Mouse (Mus musculus) forebrain, embryonic 13.5 days (tissue): ENCODE measurements around the gene Lmtk3. TPM values are rescaled to one million over a fixed set of nuclear protein-coding genes. Genes with fewer than 3 reads are reported as not detected.

Source experiments
- ATAC-seq: fragments of 200-750 bp; cut with Nextera tagmentation; 2 replicates; pipeline ENCODE4 v1.8.0; 2017
- H3K27ac ChIP-seq: fragments of 300-500 bp; sonication (generic); 2 replicates; pipeline ENCODE4 v1.5.1; 2015; ENCODE audit warnings: inconsistent platforms, mild to moderate bottlenecking, moderate library complexity
- H3K27me3 ChIP-seq: fragments of 300-500 bp; sonication (generic); 2 replicates; pipeline ENCODE4 v1.6.1; 2015; ENCODE audit warnings: mild to moderate bottlenecking, inconsistent platforms
- H3K36me3 ChIP-seq: fragments of 300-500 bp; sonication (generic); 2 replicates; pipeline ENCODE4 v1.6.1; 2015; ENCODE audit warnings: mild to moderate bottlenecking, inconsistent platforms; ENCODE audit not compliant: poor library complexity, severe bottlenecking
- H3K4me1 ChIP-seq: fragments of 300-500 bp; sonication (generic); 2 replicates; pipeline ENCODE4 v1.6.1; 2015; ENCODE audit warnings: inconsistent platforms
- H3K4me2 ChIP-seq: fragments of 300-500 bp; sonication (generic); 2 replicates; pipeline ENCODE4 v1.6.1; 2015; ENCODE audit warnings: inconsistent platforms, mild to moderate bottlenecking, moderate library complexity
- H3K4me3 ChIP-seq: fragments of 300-500 bp; sonication (generic); 2 replicates; pipeline ENCODE4 v1.5.1; 2015; ENCODE audit warnings: mild to moderate bottlenecking, inconsistent platforms
- H3K9ac ChIP-seq: fragments of 300-500 bp; sonication (generic); 2 replicates; pipeline ENCODE4 v1.6.1; 2015; ENCODE audit warnings: mild to moderate bottlenecking, inconsistent platforms
- H3K9me3 ChIP-seq: fragments of 300-500 bp; sonication (generic); replicated peaks from 2 replicates; pipeline ENCODE4 v1.6.1; 2016; ENCODE audit warnings: inconsistent platforms
- WGBS: fragments of 180-500 bp; shearing (Covaris S2); methylation state at CpG from one replicate; pipeline ENCODE4 v1.1.7; 2015; 5-methylcytosine and 5-hydroxymethylcytosine counted together
- polyA plus RNA-seq: library from polyadenylated mRNA; unstranded; fragments of >200 nt; fragmentation: Nextera tagmentation; extraction: Ambion mirVana; gene quantifications from 2 replicates; pipeline ENCODE4 v1.2.1, GENCODE M21; 2015

Lmtk3 gene
- 12.4 and 13.1 TPM in 2 replicates for polyA plus RNA-seq

GRCm38 (mm10) chr7:45783511-45784091, at the start of gene Lmtk3:
Gene Lmtk3, plus strand, starts transcription at chr7:45783738.
- no peaks in the 10 kb centered on the region for H3K9me3 ChIP-seq
- peak within 1 kb of the TSS; percentile 93 for H3K4me3 ChIP-seq
- WGBS, result 1% methylated on average over 38 of the region's 38 CpGs
- H3K9ac ChIP-seq, result peak within 1 kb of the TSS; percentile 92
- peak; percentile 48 for ATAC-seq
- peaks cover 14% of the 10 kb centered on the region for H3K36me3 ChIP-seq
- peaks cover 40% of the 10 kb centered on the region for H3K4me1 ChIP-seq
- H3K27me3 ChIP-seq, result no peaks in the 10 kb centered on the region
- H3K27ac ChIP-seq, result peak within 1 kb of the TSS; percentile 97
- peak within 1 kb of the TSS; percentile 91 for H3K4me2 ChIP-seq

GRCm38 (mm10) chr7:45739162-45739763, 44.3 kb upstream of the Lmtk3 start:
- Histone ChIP-seq H3K9ac (no peak overlapping the region), H3K4me1 (no peaks in the 10 kb centered on the region), H3K9me3 (no peaks in the 10 kb centered on the region), H3K36me3 (no peaks in the 10 kb centered on the region), H3K27ac (no peak overlapping the region), H3K27me3 (peaks cover 10% of the 10 kb centered on the region; the same call in 1 of the 2 replicates), H3K4me3 (no peak overlapping the region), H3K4me2 (no peak overlapping the region)
- WGBS, result 8% methylated on average over 9 of the region's 9 CpGs
- peak; percentile 93 for ATAC-seq

- ATAC-seq, result no peak
- Histone ChIP-seq H3K27me3 (peaks cover 10% of the 10 kb centered on the region; the same call in 1 of the 2 replicates), H3K9ac (no peak overlapping the region), H3K4me2 (no peak overlapping the region), H3K9me3 (no peaks in the 10 kb centered on the region), H3K4me1 (no peaks in the 10 kb centered on the region), H3K4me3 (no peak overlapping the region), H3K36me3 (no peaks in the 10 kb centered on the region), H3K27ac (no peak overlapping the region)
- WGBS, result 76% methylated on average over 10 of the region's 10 CpGs
These were observed 43.7 kb upstream of the Lmtk3 start for GRCm38 (mm10) chr7:45739820-45740219.

GRCm38 (mm10) chr7:45741308-45741707, 42.2 kb upstream of the Lmtk3 start:
- H3K27ac ChIP-seq, result no peak overlapping the region
- H3K27me3 ChIP-seq, result peaks cover 10% of the 10 kb centered on the region; the same call in 1 of the 2 replicates
- no peaks in the 10 kb centered on the region for H3K4me1 ChIP-seq
- no peak overlapping the region for H3K9ac ChIP-seq
- no peaks in the 10 kb centered on the region for H3K36me3 ChIP-seq
- no peaks in the 10 kb centered on the region for H3K9me3 ChIP-seq
- 85% methylated on average over 12 of the region's 12 CpGs for WGBS
- peak overlapping the region; percentile 4; the same call in 1 of the 2 replicates for H3K4me3 ChIP-seq
- ATAC-seq, result no peak
- no peak overlapping the region for H3K4me2 ChIP-seq

GRCm38 (mm10) chr7:45741777-45742176, 41.8 kb upstream of the Lmtk3 start:
- 0 out of 2 replicates have a peak overlapping the region, but pooled peaks have one; percentile 16 for H3K4me2 ChIP-seq
- no peak; the same call in 1 of the 2 replicates for ATAC-seq
- peaks cover 10% of the 10 kb centered on the region; the same call in 1 of the 2 replicates for H3K27me3 ChIP-seq
- H3K4me3 ChIP-seq, result peak overlapping the region; percentile 4; the same call in 1 of the 2 replicates
- WGBS, result 42% methylated on average over 11 of the region's 11 CpGs
- no peaks in the 10 kb centered on the region for H3K36me3 ChIP-seq
- H3K9ac ChIP-seq, result no peak overlapping the region
- H3K4me1 ChIP-seq, result no peaks in the 10 kb centered on the region
- H3K9me3 ChIP-seq, result peaks cover 3% of the 10 kb centered on the region
- H3K27ac ChIP-seq, result no peak overlapping the region

GRCm38 (mm10) chr7:45742338-45742737, 41.2 kb upstream of the Lmtk3 start:
- peaks cover 5% of the 10 kb centered on the region for H3K9me3 ChIP-seq
- H3K4me1 ChIP-seq, result no peaks in the 10 kb centered on the region
- peak overlapping the region; percentile 16; the same call in 1 of the 2 replicates for H3K4me2 ChIP-seq
- no peaks in the 10 kb centered on the region for H3K36me3 ChIP-seq
- no peak overlapping the region for H3K9ac ChIP-seq
- H3K4me3 ChIP-seq, result no peak overlapping the region; the same call in 1 of the 2 replicates
- peaks cover 10% of the 10 kb centered on the region; the same call in 1 of the 2 replicates for H3K27me3 ChIP-seq
- no peak for ATAC-seq
- WGBS, result 32% methylated on average over 19 of the region's 19 CpGs
- H3K27ac ChIP-seq, result no peak overlapping the region

GRCm38 (mm10) chr7:45744387-45744786, 39.2 kb upstream of the Lmtk3 start:
- H3K4me1 ChIP-seq, result no peaks in the 10 kb centered on the region; the same call in 1 of the 2 replicates
- no peak overlapping the region for H3K9ac ChIP-seq
- no peak overlapping the region for H3K27ac ChIP-seq
- no peak overlapping the region for H3K4me2 ChIP-seq
- H3K4me3 ChIP-seq, result no peak overlapping the region
- peaks cover 5% of the 10 kb centered on the region for H3K9me3 ChIP-seq
- ATAC-seq, result no peak
- peaks cover 10% of the 10 kb centered on the region; the same call in 1 of the 2 replicates for H3K27me3 ChIP-seq
- WGBS, result 35% methylated on average over 2 of the region's 2 CpGs
- H3K36me3 ChIP-seq, result no peaks in the 10 kb centered on the region

GRCm38 (mm10) chr7:45746518-45746917, 37.0 kb upstream of the Lmtk3 start:
- Histone ChIP-seq H3K4me3 (no peak overlapping the region), H3K4me1 (no peaks in the 10 kb centered on the region; the same call in 1 of the 2 replicates), H3K27me3 (peaks cover 10% of the 10 kb centered on the region; the same call in 1 of the 2 replicates), H3K9me3 (peaks cover 5% of the 10 kb centered on the region), H3K36me3 (no peaks in the 10 kb centered on the region), H3K4me2 (no peak overlapping the region), H3K9ac (no peak overlapping the region), H3K27ac (no peak overlapping the region)
- no peak for ATAC-seq
- 70% methylated on average over 6 of the region's 6 CpGs for WGBS

- no peak overlapping the region for H3K4me3 ChIP-seq
- no peaks in the 10 kb centered on the region; the same call in 1 of the 2 replicates for H3K4me1 ChIP-seq
- H3K27ac ChIP-seq, result no peak overlapping the region
- WGBS, result 77% methylated on average over 5 of the region's 5 CpGs
- H3K27me3 ChIP-seq, result peaks cover 2% of the 10 kb centered on the region; the same call in 1 of the 2 replicates
- H3K36me3 ChIP-seq, result no peaks in the 10 kb centered on the region
- no peak for ATAC-seq
- no peak overlapping the region for H3K9ac ChIP-seq
- H3K4me2 ChIP-seq, result no peak overlapping the region
- peaks cover 5% of the 10 kb centered on the region for H3K9me3 ChIP-seq
These were observed 36.1 kb upstream of the Lmtk3 start for GRCm38 (mm10) chr7:45747450-45747849.

- no peak overlapping the region for H3K4me3 ChIP-seq
- H3K9ac ChIP-seq, result no peak overlapping the region
- no peaks in the 10 kb centered on the region for H3K27me3 ChIP-seq
- 87% methylated on average over 7 of the region's 7 CpGs for WGBS
- no peaks in the 10 kb centered on the region for H3K36me3 ChIP-seq
- H3K27ac ChIP-seq, result no peak overlapping the region; the same call in 1 of the 2 replicates
- no peaks in the 10 kb centered on the region; the same call in 1 of the 2 replicates for H3K4me1 ChIP-seq
- peaks cover 5% of the 10 kb centered on the region for H3K9me3 ChIP-seq
- no peak for ATAC-seq
- no peak overlapping the region for H3K4me2 ChIP-seq
These were observed 35.4 kb upstream of the Lmtk3 start for GRCm38 (mm10) chr7:45748110-45748509.

GRCm38 (mm10) chr7:45749401-45749800, 34.1 kb upstream of the Lmtk3 start:
- Histone ChIP-seq H3K4me2 (no peak overlapping the region), H3K4me1 (no peaks in the 10 kb centered on the region; the same call in 1 of the 2 replicates), H3K36me3 (no peaks in the 10 kb centered on the region), H3K9ac (no peak overlapping the region), H3K4me3 (no peak overlapping the region), H3K9me3 (peaks cover 5% of the 10 kb centered on the region), H3K27me3 (no peaks in the 10 kb centered on the region), H3K27ac (no peak overlapping the region)
- 42% methylated on average over 10 of the region's 10 CpGs for WGBS
- ATAC-seq, result no peak

GRCm38 (mm10) chr7:45750162-45750561, 33.4 kb upstream of the Lmtk3 start:
- Histone ChIP-seq H3K9ac (no peak overlapping the region), H3K27me3 (no peaks in the 10 kb centered on the region), H3K4me1 (no peaks in the 10 kb centered on the region; the same call in 1 of the 2 replicates), H3K36me3 (no peaks in the 10 kb centered on the region), H3K4me3 (no peak overlapping the region), H3K9me3 (peaks cover 5% of the 10 kb centered on the region), H3K4me2 (no peak overlapping the region), H3K27ac (no peak overlapping the region)
- no peak for ATAC-seq
- WGBS, result 81% methylated on average over 9 of the region's 9 CpGs
